Mouse (Mus musculus): ENCODE measurements around the gene Gpr180.
"Not testable (repeated sequence)": the region's sequence is repeated elsewhere in the genome, so short reads cannot be mapped to it uniquely, and the experiment has no call there.

The Gpr180 gene

DNA sequence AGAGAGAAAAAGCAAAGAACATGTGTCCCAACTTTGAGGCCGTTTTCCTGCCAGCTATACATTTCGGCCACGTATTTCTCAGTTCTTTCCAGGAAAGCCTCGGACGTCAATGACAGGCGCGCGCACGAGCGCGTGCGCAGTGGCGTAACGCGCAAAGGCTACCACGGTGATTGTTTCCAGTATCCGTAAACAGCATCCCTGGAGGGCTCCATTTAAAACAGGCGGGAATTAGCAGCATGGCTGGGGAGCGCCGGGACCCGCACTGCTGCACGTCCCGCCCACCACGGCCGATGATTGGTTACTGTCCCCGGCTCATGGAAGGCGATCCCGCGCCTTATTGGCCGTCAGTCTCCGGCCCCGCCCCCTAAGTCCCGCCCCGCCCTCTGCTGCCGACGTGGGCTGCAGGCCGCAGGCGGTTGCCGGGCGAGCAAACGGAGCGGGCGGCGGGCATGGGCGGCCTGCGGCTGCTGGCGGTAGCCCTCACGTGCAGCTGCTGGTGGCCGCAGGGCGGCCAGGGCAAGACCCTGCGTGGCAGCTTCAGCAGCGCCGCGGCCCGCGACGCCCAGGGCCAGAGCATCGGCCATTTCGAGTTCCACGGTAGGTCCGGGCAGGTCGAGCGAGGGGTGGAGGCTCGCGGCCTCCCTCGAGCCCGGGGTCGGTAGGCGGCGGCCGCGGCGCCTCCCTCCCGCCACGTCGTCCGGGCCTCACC lies at the start of gene Gpr180:
TSS of gene Gpr180 (plus strand) at position 415 of the 709 bp plus-strand sequence.
- peak; percentile 94 for DNase-seq (ENCODE audit: low read depth, low spot score)

DNA sequence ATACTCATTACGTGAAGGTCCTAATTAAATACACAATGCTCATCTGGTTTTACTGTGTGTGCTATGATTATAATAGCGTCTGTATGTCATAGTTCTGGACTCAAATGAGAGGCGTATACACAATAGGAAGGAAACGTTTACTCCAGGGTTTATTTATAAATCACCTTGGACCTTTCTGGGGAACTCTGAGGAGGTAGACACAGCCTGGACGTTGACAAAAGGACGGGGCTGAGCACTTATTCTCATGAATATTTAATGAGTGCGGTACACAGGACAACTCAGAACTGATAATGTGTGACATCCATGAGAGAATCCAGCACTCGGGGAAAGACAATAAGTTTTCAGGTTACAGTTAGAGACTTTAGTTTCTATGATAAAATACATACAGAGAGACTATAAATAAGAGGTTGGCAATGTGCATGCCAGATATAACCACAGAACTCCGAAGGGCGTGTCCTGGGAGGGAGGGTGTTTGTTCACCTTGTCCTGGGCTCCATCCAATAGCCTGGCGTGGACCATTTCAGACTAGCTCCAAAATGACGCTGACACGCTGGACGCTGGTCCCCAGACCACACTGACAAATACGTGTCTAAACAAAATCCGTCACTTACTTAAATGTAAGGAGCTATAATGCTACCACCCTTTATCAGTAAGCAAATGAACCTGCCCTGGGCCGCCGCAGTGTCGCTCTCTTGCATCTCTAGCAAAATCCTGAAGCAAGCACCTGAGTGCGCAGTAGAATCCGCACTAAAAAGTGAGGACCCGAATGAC lies 48.3 kb upstream of the Gpr180 start:
- no peak for DNase-seq (ENCODE audit: low read depth, low spot score)

DNA sequence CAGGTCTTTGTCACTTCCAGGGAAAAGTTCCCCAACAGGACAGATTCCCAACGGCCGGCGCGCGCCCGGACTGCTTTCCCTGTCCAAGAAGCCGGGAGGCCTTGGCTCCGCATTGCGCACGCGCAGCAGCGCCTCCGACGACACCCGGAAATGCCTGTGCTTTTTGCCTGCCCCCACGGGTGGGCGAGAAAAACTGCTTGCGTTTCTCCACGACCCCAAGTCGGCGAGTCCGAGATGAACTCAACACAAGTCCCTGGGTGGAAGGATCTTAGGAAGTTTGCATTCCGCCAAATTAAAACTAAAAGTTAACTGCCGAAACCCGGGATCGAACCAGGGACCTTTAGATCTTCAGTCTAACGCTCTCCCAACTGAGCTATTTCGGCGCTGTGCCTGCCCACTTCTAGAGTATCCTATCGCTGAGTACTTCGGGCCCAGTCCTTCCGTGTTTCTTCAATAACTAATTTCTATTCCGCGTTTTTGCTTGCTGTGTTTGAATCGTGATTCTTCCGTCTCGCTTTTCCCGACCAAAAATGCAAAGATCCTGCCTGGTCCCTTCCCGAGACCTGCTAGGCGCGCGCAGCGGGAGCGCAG lies 47.6 kb upstream of the Gpr180 start:
- peak; percentile 71 for DNase-seq (ENCODE audit: low read depth, low spot score)

DNA sequence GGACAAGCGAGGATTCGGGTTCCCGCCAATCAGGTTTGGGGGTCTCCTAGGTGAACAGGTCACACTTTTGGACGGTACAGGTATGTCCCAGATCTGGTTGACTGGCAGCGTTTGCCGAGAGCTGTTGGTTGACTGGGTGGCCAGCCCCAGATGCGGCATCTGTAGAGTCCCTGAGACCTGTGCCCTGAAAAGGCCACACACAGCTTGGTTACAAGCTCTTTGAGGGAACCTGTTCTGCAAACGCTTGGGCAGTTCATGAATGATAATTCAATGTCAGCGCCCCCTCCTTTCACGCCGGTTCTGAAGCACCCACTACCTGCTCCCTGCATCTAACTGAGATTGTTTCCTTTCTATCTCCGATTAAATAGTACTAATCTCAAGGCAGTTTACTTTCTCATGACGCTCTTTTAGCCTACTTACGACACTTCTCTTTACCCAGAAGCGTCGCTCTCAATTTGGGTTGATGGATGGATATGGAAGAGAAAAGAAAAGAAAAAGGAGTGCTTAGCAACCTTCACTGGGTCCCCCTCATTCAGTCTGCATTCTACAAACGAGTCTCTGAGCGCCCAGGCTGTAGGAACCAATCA lies 47.1 kb upstream of the Gpr180 start:
- DNase-seq (ENCODE audit: low read depth, low spot score) = no peak

DNA sequence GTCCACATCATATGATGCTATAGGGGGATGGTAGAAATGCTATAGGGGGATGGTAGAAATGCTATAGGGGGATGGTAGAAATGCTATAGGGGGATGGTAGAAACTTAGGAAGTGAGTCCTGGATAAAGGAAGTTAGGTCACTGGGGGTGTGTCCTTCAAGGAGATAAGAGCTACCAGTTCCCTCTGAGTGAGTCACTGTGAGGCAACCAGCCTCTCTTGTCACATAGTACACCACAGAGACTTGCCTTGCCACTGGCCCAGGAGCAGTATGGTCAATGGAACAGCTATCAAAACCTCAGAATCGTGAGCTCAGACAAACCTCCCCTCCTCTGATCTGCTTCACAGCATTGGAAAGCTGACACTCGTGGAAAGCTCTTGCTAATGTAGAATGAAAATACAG lies 38.7 kb upstream of the Gpr180 start:
- no peak for DNase-seq (ENCODE audit: low read depth, low spot score)

DNA sequence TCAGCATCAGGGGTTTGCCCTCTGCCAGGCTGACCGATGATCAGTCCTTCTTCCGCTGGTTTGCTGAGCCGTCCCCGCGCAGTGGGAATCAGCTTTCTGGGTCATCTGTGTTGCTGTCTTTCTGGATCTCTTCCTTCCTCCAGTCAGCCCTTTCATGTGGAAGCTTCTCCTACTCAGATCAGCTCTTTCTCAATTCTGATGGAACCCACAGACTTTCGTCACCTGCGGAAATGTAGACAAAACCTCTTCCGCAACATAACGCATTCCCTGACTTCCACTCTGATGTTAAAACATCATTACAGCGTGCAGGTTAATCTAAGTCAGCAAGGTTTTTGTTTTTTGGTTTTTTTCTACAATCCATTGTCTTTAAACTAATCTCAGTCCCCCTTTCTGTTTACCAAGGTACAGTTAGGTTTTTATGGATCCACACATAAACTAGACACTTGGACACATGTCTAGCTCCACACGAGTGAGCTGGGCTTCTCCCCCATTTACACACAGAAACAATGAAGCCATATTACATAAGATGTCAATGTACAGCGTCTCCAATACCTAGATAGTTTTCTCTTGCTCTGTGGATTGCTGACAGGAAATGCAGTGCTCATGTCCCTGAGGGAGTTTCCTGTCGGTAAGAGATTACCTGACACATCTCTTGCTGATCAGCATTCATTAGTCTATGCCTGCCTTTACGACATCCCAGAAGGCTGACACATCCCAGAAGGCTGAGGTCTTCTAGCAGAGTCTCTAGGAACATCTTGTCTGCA lies 35.5 kb upstream of the Gpr180 start:
- no peak for DNase-seq (ENCODE audit: low read depth, low spot score)

DNA sequence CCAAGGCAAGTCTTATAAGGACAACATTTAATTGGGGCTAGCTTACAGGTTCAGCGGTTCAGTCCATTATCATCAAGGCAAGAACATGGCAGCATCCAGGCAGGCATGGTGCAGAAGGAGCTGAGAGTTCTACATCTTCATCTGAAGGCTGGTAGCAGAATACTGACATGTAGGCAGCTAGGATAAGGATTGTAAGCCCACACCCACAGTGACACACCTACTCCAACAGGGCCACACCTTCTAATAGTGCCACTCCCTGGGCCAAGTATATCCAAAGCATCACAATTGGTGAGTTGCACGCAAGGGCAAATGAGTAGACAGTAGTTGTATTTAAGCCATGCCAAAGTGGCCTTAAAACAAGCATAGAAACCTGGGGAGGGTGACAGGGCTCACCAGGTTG lies 29.5 kb upstream of the Gpr180 start:
- DNase-seq (ENCODE audit: low read depth, low spot score) = not testable (repeated sequence)

DNA sequence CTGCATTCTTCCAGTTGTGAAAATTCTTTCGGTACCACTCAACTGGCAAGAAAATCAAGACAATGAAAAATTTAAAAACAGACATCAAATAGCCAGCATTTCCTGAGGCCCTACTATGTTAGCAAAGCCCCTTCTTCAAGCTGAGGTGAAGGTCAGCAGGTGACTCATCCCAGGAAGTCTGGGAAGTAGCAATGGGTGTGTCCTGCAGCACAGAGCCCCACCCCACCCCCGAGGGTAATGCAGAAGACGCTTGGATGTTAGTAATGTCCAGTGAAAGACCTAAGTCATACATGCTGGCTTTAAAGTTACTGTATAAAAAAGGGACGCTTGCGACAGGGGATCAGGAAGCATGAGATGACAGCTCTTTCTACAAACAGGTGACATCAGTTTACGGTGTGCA lies 23.8 kb upstream of the Gpr180 start:
- no peak for DNase-seq (ENCODE audit: low read depth, low spot score)

DNA sequence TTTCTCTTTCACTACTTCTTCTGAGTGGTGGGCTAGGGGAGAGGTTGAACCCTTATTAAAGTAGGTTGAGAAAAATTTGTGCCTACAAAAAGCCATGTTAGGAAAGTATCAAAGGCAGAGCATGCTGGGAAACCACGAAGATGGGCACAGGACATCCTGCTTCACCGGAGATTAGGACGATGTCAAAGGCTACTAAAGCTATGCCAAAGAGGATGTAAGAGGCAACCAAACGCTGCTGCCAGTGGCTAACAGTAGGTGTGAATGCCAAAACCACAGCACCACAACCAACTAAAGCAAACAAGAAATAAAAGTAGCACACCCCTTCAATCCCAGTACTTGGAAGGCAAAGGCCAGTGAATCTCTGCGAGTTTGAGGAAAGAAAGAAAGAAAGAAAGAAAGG lies 12.8 kb upstream of the Gpr180 start:
- no peak for DNase-seq (ENCODE audit: low read depth, low spot score)

DNA sequence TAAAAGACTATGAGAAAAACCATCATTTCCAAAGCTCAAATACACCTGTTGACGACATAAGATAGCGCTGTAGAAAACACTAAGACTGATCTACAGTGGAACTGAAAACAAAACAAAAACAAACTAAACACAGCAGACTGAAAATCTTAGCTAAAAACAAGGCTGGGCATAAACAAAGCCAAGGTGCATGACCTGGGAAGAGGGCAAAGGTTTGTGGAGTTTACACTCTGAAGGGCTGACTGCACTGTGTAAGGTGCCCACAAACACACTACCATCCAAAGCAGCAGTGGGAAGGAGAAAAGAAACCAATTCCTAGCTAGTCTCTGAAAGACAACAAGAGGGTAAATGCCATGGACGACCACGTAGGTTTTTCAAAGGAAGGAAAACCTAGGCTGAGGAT lies 12.2 kb upstream of the Gpr180 start:
- no peak for DNase-seq (ENCODE audit: low read depth, low spot score)

DNA sequence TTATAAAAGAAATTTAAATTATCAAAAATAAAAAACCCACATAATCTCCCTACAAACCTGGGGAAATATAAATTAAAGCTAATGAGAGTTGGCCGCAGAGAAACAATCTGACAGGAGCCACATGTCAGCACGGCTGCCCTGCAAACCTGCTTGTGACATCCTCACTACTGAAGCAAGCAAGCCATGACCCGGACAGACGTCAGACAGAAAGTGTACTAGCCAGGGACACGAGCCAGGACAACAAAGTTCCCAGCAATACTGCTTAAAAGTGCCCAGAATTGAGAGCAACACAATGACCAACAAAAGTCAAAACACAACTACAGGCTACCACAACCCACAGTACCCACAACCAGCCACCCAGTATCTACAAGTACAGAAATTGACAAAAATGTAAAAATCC lies 10.7 kb upstream of the Gpr180 start:
- DNase-seq (ENCODE audit: low read depth, low spot score) = no peak

DNA sequence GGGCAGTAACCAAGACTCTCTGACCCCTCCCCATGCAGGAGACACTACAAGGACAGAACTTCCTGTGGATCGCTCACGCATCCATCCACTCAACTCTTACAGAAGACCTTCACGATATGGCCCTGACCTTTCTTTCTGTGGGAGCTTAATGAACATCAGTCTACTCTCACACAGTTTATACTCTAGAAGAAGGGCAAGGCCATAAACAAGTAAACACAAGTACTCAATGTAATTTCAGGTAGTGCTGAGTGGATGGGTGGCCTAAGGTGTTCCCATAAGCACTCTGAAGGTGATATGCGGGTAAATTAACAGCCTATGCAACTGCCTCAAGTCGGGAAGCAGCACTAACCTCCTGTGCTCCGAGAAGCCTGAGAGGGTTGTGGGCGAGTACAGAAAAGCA lies 5.5 kb upstream of the Gpr180 start:
- no peak for DNase-seq (ENCODE audit: low read depth, low spot score)

DNA sequence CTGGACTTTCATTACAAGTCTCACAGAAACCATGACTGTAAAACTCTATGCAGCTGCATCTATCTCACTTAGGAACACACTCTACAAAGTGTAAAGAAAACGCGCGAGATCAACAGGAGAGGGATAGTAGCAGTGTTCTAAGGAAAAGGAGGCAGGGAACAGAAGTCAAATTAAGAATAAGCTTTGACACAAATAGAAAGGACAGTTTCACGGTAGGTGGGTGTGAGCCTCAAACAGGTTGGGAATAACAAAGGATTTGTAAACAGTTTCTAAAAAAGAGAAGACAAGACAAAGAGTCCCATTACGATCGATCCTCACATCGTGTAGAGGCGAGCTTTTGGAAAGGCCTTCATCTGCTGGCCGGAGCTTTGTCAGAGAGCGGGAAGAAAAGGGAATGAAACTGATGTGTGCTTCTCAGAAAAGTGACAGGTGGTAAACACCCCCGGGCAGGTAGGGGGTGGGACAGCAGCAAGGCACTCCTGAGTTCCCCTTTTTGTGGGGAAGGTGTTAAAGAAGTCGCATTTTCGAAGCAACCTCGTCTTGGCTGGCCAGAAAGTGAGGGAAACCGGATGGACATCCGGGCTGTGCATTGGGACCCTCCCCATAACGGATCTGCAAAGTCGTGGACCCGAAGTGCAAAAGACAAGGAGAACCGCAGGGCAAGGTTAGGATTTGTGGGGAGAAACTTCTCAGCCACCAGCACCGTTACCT lies 4.9 kb upstream of the Gpr180 start:
- DNase-seq (ENCODE audit: low read depth, low spot score) = no peak

DNA sequence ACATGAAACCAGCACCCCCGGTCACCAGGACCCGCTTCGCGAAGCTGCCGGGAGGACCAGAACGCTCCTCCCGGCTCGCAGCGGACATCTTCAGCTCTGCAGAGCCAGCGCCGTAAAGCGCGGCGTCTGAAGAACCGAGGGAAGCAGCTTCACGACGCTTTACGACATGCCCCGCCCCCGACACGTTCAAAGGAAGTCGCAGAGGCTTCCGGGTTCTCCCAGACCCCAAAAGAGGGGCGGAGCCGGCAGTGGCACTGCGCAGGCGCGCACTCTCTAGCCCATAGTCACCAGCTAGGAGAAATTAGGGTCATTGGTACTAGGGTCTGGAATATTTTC lies 4.3 kb upstream of the Gpr180 start, which contains the start of gene Tgds:
TSS of gene Tgds (minus strand) at position 114 of the 336 bp plus-strand sequence.
- DNase-seq (ENCODE audit: low read depth, low spot score) = peak; percentile 95

DNA sequence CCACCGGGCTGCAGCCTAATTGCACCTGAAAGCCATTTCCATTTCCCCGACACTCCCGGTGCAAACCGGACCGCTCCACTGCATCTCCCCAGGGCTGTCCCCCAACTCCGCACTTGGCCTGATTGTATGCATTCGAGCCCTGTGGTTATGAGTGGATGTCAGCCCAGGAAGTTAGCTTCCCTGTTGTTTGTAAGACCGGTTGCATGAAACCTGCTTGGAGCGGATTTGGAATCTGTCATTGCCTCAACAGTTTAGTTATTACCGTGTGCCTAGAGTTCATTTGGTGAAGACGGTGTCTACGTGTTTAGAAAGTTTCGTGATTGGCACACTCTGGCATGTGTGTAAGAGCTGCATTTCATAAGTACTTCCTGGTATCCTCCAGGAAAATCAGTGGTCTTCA lies 529 bp downstream of the Gpr180 start:
- DNase-seq (ENCODE audit: low read depth, low spot score) = no peak

DNA sequence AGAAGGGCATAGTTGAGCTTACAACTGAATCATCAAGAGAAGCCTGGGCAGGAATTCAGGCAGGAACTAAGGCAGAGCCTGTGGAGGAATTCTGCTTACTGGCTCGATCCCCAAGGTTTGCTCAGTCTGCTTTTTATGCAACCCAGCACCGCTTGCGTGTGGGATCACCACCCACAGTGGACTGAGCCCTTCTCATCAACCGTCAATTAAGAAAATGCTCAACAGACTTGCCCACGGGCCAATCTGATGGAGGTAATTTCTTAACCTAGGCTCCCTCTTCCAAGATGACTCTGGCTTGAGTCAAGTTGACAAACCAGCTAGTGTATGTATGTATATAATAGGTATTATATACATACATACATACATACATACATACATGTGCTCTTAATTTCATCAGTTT lies 5.3 kb downstream of the Gpr180 start:
- no peak for DNase-seq (ENCODE audit: low read depth, low spot score)

DNA sequence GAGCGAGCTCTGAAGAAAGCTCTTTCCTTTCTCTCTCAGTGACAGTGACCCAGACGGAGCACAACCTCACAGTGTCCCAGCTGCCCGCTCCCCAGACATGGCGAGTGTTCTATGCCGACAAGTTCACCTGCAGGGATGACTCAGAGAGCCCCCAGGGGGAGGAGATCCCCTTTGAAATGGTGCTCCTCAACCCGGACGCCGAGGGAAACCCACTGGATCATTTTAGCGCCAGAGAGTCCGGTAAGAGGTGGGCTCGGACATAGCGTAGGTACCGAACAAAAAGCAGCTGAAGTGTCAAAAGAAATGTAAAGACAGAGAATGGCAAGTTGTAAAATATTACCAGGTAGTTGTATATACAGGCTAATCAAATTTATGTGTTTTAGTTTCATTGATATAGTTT lies 11.1 kb downstream of the Gpr180 start:
- no peak for DNase-seq (ENCODE audit: low read depth, low spot score)

DNA sequence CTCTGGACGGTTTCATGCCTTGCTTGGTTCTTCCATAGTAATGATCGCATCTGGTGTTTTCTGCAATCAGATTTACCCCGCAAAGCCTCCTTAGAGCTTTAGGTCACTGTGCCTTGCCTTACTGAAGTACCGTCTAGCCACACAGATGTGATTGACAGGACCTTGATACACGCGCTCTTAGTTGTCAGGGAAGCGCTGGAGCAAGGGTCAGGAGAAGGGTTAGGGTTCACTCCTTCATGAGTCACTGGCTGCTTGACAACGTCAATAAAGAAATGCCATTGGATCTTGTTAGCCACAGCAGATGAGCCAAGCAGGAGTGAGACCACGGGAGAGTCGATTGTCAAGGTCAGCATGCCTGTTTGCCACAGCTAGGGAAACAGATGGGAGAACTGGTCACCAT lies 11.6 kb downstream of the Gpr180 start:
- no peak for DNase-seq (ENCODE audit: low read depth, low spot score)

DNA sequence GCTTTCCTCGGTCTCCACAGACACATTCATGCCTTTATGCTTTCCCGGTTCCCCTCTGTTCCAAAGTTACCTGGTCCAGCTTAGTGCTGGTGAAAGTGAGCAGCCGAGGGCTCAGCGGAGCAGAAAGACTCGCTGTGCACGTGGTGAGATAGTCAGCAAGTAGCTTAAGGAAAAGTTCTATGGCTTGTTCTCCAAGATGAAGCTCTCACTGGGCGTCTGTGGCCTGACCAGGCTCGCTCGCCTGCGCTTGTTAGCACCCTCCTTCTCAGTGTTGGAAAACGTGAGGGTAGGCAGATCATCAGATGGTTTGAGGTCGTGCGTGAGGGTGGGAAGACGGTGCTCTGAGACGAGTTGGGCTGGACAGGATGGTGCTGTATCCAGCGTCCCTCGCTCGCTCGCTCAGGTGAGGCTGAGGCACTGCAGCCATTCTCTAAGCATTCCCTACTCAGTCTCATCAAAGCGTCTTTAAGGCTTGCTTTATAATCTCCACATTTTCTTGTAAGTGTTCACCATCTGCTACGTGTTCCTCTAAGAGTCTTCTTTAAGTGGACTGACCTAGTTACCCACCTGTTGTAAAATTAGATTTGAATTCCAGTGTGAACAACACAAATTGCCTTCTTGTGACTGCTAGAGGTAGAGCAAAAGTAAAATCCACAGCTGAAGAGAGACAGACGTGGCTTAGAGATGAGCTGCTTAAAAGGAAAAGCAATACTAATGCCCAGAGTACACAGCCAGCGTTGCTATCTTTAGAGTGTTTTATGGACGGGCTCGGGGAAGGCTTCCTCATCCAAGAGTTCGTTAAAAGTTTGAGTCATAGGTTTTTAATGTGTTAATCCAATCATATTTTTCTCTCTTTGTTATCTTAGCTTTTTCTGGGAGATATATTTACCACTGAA lies 13.9 kb downstream of the Gpr180 start:
- DNase-seq (ENCODE audit: low read depth, low spot score) = no peak

DNA sequence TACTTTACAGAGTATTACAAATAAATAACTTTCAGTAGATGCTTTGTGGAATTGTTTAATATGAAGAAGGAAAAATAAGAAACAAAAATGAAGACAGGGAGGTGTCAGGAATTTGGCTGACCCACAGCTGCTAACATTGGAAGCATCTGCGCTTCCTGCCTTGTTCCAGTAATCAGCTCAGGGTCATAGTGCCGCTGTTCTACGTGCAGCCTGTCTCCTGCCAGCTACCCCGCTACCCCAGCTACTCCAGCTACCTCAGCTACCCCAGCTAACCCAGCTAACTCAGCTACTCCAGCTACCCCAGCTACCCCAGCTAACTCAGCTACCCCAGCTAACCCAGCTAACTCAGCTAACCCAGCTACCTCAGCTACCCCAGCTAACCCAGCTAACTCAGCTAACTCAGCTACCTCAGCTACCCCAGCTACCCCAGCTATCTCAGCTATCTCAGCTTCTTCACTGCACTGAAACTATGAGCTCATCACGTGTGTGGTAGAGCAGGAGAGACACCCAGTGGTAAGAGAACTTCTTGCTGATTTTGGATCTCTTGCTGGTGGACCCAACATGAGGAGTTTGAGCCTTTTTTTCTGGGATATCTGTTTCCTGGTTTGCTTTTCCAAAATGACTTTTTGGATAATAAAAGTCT lies 14.8 kb downstream of the Gpr180 start:
- DNase-seq (ENCODE audit: low read depth, low spot score) = no peak
